Mouse (Mus musculus): Measurements from ENCODE around the gene Cd79a. TPM values are rescaled to one million over a fixed set of nuclear protein-coding genes. Genes with fewer than 3 reads are reported as not detected.

The Cd79a gene
- polyA plus RNA-seq (2014; fragmentation: Illumina TruSeq; extraction: RNeasy Lipid Tissue Mini Kit (QIAGEN cat#74804)), result not detected

GRCm38 (mm10) chr7:24897224-24897623 is at the start of gene Cd79a:
TSS of gene Cd79a (plus strand) at chr7:24897381.

GRCm38 (mm10) chr7:24861913-24862312 is 35.3 kb upstream of the Cd79a start, which contains the start of gene Gm9844:
TSS of gene Gm9844 (plus strand) at chr7:24862213.

GRCm38 (mm10) chr7:24869532-24870165 is 27.5 kb upstream of the Cd79a start, which contains the start of the genes Lypd4 and Dmrtc2:
TSS of gene Lypd4 (minus strand) at chr7:24869941.
TSS of gene Dmrtc2 (plus strand) at chr7:24870057.

GRCm38 (mm10) chr7:24883896-24884692 is 13.1 kb upstream of the Cd79a start, which contains the start of gene Rps19:
TSS of gene Rps19 (plus strand) at chr7:24884371.

GRCm38 (mm10) chr7:24902630-24903443 is 5.7 kb downstream of the Cd79a start, which contains the start of gene Arhgef1:
TSS of gene Arhgef1 (plus strand) at chr7:24902912.

GRCm38 (mm10) chr7:24944257-24944950 is 47.2 kb downstream of the Cd79a start, which contains the start of gene Gm4881:
TSS of gene Gm4881 (minus strand) at chr7:24944494.

Other genes with a start within 250 kb of the Cd79a start
- not detected for gene Tex101, start 220.7 kb upstream of the Cd79a start, polyA plus RNA-seq (2014; fragmentation: Illumina TruSeq; extraction: RNeasy Lipid Tissue Mini Kit (QIAGEN cat#74804))
- gene BC049730, start 188.1 kb upstream of the Cd79a start, polyA plus RNA-seq (2014; fragmentation: Illumina TruSeq; extraction: RNeasy Lipid Tissue Mini Kit (QIAGEN cat#74804)), result not detected
- gene Gm4763, start 170.5 kb upstream of the Cd79a start, polyA plus RNA-seq (2014; fragmentation: Illumina TruSeq; extraction: RNeasy Lipid Tissue Mini Kit (QIAGEN cat#74804)), result not detected
- 0.17 TPM for gene Cd177, start 137.1 kb upstream of the Cd79a start, polyA plus RNA-seq (2014; fragmentation: Illumina TruSeq; extraction: RNeasy Lipid Tissue Mini Kit (QIAGEN cat#74804))
- 0.83 TPM for gene Ceacam10, start 120.2 kb upstream of the Cd79a start, polyA plus RNA-seq (2014; fragmentation: Illumina TruSeq; extraction: RNeasy Lipid Tissue Mini Kit (QIAGEN cat#74804))
- not detected for gene Gm9844, start 35.2 kb upstream of the Cd79a start, polyA plus RNA-seq (2014; fragmentation: Illumina TruSeq; extraction: RNeasy Lipid Tissue Mini Kit (QIAGEN cat#74804))
- not detected for gene Lypd4, start 27.4 kb upstream of the Cd79a start, polyA plus RNA-seq (2014; fragmentation: Illumina TruSeq; extraction: RNeasy Lipid Tissue Mini Kit (QIAGEN cat#74804))
- not detected for gene Dmrtc2, start 27.3 kb upstream of the Cd79a start, polyA plus RNA-seq (2014; fragmentation: Illumina TruSeq; extraction: RNeasy Lipid Tissue Mini Kit (QIAGEN cat#74804))
- 9.2 TPM for gene Rps19, start 13.0 kb upstream of the Cd79a start, polyA plus RNA-seq (2014; fragmentation: Illumina TruSeq; extraction: RNeasy Lipid Tissue Mini Kit (QIAGEN cat#74804))
- 0.37 TPM for gene Arhgef1, start 5.5 kb downstream of the Cd79a start, polyA plus RNA-seq (2014; fragmentation: Illumina TruSeq; extraction: RNeasy Lipid Tissue Mini Kit (QIAGEN cat#74804))
- not detected for gene Gm4881, start 47.1 kb downstream of the Cd79a start, polyA plus RNA-seq (2014; fragmentation: Illumina TruSeq; extraction: RNeasy Lipid Tissue Mini Kit (QIAGEN cat#74804))
- not detected for gene Rabac1, start 75.4 kb downstream of the Cd79a start, polyA plus RNA-seq (2014; fragmentation: Illumina TruSeq; extraction: RNeasy Lipid Tissue Mini Kit (QIAGEN cat#74804))
- 0.20 TPM for gene Atp1a3, start 108.6 kb downstream of the Cd79a start, polyA plus RNA-seq (2014; fragmentation: Illumina TruSeq; extraction: RNeasy Lipid Tissue Mini Kit (QIAGEN cat#74804))
- gene Grik5, start 175.0 kb downstream of the Cd79a start, polyA plus RNA-seq (2014; fragmentation: Illumina TruSeq; extraction: RNeasy Lipid Tissue Mini Kit (QIAGEN cat#74804)), result 1.4 TPM
- gene Zfp574, start 175.2 kb downstream of the Cd79a start, polyA plus RNA-seq (2014; fragmentation: Illumina TruSeq; extraction: RNeasy Lipid Tissue Mini Kit (QIAGEN cat#74804)), result 1.2 TPM